Mouse (Mus musculus): ENCODE measurements around the gene Lrrc15.

Gene Lrrc15

DNA sequence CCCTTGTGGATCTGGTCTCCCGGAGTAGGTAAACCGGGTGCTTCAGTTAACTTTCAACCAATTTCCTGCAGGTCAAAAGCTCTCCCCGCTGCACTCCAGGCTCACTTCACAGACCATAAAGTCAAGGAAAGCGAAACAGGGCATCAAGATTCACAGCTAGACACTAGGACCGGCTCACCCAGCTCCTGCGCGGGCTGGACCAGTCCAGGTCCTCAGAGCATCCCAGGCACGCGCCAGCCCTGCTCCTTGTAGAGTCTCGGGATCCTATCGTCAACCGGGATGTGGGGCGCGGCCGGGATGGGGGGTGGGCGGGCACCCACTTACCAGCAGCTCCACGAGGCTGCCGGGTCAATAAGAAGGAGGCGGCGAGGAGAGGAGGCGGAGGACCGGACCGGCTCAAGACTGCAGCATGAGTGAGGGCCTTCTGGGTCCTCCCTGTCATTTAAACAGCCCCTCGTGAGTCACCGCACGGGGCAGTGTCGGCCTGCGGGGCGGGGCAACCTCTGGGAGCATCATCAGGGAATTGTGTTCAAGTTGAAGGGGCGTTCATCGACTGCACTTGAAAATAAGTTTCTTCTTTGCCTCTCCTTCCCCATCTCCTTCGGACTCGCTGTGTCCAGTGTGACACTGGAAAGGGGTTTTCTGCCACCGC, at the start of gene Lrrc15:
Gene Lrrc15, minus strand, starts transcription at position 413 of the 652 bp plus-strand sequence.
- peak in 1 of 2 experiments; percentile 32 for DNase-seq

DNA sequence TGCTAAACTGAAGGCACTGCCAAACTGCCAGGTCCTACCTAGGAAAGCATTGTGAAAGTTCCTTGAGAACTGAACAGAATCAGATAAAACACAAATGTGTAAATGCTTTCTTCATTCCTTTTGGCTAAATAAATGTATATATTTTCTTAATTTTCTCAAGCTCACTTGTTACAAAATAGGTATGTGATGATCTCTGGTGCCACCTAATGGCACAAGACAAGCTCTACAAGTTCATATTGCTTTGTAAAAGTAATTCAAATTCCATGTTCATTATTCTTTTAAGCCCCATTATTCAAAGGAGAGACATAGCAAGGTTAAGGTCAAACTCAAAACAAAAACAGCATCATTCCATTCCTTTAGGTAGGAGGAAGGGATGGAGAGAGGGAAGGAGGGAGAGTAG, 31.2 kb upstream of the Lrrc15 start:
- peak in 1 of 2 experiments; percentile 41 for DNase-seq

DNA sequence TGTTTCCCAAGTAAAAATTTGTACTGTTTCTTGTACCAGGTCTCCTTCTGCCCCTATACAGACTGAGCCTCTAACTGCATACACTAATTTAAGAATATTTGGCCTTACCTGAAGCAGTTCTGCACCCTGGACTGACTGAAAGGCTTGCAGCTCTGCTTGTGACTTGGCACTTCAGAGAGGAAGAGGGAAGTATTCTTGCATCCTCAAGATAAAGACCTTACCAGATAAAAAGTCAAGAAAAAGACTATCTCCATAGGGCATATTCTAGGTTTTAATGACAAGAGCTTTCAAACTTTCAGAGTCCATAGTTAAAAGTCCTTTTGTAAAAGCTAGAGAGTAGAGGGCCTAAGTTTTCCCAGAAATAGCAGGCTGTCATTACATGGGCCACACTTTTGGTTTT, 27.6 kb upstream of the Lrrc15 start, which contains the start of gene Gp5:
Gene Gp5, minus strand, starts transcription at position 133 of the 400 bp plus-strand sequence.
- DNase-seq: no peak

DNA sequence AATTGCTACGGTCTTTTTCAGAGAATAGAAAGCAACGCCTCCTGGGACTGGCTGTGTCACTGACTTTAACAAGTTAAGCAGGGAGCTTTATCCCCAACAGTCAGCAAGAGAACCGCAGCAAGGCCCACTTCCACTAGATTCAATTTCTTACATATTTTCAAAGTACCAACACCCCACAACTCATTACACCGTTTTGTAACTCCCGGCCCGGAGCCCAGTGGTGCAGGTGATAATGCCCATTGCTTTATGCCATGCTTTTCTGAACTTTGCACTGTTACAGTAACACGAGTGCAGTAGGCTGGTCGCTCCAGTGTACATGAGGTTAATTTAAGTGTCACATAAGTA, 27.1 kb upstream of the Lrrc15 start:
- no peak for DNase-seq

DNA sequence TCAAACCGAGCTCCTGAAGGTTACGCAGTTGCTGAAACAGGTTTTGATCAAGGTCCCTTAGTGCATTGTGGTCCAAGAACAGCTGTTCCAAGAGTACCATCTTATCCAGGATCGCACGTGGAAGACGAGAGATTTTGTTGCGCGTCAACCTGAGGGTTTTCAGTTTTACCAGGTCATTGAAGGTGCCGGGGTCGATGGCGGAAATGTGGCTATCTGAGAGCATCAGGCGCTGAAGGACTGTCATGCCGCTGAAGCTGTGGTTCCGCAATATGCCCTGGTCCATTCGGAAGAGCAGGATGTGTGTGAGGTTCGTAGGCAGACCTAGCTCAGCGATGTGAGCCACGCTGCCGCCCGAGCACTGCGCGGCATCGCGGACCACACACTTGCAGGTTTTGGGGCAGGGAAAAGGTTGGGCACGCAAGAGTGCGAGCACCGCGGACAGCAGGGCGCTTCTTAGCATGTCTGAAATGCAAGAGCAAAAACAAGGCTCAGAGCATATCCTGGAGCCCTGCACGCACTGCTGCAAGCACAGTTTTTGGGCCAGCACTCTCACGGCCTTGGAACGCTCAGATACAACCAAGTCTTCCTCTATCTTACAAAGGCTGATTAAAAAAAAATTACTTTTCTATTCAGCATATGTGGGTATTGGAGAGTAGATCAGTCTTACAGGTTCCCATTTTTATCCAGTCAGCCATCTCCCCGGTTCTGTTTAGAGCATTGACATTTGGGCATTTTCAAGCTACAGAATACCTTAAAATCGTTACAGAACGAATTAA, 26.5 kb upstream of the Lrrc15 start:
- peak; percentile 34 to 40 for DNase-seq

DNA sequence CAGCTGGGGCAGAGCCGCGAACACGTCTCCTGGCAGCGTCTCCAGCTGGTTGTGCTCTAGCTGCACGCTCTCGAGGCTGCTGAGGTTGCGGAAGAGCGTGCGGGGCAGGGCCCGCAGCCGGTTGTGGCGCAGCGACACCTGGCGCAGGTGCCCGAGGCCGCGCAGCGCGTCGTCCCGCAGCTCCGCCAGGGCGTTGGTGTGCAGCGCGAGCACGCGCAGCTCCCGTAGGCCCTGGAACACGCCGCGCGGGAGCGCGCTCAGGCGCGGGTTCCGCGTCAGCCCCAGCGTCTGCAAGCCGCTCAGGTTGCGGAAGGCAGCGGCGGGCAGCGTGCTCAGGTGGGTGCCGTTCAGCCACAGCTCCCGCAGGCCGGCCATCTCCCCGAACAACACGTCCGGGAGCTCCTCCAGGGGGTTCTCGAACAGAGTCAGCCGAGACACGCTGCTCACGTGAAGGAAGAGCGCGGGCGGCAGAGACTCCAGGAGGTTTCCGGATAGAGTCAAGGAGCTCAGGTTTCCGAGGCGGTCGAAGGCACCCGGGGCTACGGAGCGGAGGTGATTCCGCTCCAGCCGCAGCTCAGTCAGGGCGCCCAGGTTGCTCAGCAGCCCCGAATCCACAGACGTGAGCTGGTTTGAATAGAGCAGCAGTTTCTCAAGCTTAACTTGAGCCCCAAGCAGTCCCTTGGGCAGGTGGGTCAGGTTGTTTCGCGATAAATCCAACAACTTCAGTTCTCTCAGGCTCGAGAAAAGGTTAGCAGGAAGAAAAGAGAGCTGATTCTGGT, 25.7 kb upstream of the Lrrc15 start:
- peak; percentile 75 to 76 for DNase-seq

DNA sequence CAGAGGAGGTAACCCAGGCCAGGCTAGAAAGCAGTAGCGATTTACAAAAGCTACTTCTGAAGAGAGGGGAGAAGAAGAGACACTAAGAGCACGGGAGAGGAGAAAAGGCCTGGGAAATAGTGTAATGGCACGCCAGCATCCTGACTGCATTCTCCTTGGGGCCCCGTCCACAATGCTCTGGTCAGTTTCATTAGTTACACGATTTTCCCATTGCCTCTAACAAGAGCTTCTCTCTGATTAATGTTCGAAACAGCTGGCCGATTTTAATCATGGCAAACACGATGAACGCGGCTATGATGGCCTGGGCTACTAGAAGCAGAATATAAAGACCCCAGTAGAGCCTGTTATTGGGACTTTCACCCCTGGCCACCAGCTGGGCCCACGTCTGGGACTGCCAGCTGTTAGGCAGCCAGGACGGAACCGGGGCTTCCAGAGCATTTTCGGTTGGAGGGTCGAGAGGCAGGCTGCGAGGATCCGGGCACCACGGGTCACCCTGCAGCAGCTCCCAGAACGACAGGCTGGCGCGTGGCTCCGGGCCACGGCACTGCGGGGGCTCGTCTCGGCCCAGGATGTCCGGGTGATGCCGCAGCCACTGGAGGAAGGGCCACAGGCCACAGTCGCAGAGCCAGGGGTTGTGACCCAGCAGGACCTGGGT, 25.0 kb upstream of the Lrrc15 start:
- DNase-seq: peak in 1 of 2 experiments; percentile 60

DNA sequence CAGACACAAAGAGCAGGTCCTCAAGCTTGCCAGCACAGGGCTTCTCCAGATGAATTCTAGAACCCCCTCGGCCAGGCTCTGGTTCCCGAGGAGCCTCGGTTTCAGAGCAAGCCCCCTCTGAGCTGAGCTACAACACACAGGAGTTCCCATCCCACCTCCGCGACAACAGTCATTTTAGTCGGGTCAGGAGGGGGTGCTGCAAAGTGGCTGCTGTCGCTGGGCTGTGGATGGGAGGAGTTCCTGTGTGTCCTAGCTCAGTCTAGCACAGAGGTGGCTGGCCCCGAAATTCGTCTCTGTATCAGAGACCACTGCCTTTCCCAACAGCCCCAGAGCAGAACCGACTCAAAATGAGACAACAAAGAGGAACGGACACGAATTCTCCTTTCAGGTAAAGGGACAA, 24.2 kb upstream of the Lrrc15 start:
- DNase-seq: no peak

DNA sequence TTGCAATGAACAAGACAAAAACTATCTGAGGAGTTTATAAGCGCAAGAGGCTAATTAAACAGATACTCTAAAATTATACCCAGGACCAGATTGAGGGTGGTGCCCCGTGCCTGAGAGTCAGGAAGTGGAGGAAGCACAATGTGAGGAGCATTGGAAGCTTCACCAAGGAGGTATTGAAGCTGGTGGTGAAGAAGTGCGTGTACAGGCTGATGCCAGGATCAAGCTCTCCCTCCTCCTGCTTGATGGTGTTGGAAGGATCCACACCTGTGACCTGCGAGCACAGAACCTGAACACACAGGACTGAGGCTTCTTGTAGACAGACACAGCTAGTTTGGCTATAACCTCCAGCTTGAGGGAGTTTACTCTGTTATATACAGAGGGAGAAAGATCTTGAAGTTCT, 23.0 kb upstream of the Lrrc15 start:
- DNase-seq: no peak

DNA sequence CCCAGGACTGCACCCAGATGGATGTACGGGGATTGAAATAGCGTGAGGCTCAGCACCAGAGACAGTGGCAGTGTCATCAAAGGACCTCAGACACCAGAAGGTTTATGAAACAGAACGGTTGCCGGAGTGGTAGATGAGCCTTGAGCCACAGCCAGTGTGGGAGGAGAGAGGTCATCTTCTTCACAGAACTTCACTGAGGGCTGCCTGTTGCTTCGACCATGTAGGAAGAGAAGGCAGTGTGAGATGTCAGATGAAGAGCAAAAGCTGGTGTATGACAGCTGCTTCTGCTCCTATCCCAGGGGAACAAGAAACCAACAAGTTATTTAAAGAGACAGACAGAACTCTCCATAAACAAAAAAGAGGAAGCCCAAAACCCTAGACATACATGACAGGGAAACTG, 21.2 kb upstream of the Lrrc15 start:
- DNase-seq: no peak

DNA sequence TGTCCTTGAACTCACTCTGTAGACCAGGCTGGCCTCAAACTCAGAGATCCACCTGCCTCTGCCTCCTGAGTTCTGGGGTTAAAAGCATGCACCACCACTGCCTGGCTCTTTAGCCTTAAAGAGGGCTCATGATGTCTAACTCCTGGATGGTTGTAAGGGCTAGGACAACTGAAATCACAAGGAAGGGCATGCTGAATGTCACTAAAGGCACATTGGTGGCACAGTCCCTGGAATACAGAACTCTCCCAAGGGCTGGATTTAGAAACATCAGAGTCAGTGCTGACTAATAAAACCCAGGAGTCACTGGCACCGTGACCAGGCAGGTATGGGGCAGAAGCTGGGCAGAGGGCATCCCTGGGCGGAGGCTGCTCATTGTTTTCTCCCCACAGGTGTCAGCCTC, 20.4 kb upstream of the Lrrc15 start:
- no peak for DNase-seq

DNA sequence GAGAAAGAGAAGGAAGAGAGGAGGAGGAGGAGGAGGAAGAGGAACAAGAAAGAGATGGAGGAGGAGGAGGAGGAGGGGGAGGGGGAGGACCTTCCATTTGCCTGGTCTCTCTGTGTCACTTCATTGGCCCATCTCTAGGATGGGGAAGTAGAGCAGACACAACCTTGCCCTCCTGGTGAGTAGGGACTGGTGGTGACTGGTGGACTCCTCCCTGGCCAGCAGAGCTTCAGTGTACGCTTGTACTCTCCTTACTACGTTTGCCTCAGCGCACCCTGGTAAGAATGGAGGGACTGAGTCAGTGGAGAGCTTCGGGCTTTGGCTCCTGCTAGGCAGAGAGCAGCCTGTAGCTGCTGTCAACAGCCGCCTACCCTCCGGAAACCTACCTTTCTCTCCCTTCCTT, 19.6 kb upstream of the Lrrc15 start:
- no peak for DNase-seq

DNA sequence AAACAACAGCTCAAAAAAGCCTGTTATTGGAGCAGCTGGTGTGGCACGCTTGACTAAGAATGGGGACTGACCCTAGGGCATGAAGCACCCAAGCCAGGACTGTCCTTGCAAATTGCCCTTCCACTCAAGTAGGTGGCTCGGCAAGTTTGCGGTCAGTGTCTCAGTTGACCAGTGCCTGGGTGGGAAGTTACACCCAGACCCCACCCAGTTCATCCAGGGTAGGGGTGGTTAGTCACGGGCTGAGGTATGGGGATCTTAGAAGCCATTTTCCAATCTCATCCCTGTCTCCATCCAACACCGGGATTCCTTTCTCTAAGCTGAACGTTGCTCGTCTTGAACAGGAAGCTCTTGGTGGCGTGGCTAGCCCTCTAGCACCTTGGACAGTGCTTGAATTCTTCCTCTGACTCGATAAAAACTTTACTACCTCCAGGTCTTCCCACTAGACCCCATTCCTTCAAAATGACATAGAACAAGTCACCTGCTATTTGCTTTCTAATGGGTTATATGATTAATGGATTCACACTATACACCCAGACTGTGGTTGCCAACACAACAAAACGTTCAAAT, 16.7 kb upstream of the Lrrc15 start:
- DNase-seq: no peak

DNA sequence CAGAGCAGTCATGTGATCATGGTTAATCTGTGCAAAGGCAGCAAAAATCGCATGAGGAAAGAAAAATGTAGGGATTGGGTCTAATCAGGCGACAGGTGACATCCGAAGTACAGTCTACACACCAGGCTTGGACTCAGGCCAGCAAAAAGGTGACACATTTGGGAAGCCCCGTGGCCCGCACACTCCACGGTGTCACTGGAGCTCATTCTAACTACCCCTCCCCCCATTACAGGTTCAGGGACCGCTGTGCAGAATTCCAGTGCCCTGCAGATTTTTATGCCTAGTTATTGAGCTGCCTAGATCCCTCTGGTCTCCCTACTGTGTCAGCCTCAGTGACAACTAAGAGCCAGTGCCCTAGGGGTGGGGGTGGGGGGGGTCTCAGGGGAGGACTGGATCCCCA, 14.4 kb upstream of the Lrrc15 start:
- DNase-seq: no peak

DNA sequence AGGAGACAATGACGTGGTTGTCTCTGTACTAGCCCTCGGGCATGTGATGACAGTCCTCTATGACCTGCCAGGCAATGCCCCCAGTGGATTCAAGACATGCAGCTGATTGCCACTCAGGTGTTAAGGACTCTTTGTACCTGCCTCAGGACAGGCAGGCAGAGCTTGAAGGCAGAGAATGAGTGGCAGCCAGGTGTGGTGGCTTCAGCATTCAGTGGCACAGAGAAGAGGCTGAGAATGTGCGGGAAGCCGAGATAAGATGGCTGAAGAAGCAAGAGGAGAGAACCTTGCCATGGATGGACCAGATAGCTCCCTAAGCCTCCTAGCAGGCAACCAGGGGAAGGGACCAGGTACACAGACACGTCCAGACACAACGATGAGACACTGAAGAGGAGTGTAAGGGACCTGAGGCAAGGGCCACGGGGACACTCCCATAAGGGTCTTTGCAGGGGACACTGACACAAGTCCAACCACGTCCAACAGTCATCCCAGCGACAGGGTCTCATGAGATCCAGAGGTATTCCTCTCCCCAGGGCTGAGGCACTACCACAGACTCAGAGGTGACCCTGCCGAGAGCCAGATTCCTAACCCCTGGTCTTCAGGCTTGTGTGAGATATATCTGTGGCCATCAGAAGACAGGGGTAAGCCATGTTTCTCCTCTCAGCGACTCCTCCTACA, 13.7 kb upstream of the Lrrc15 start:
- DNase-seq: no peak

DNA sequence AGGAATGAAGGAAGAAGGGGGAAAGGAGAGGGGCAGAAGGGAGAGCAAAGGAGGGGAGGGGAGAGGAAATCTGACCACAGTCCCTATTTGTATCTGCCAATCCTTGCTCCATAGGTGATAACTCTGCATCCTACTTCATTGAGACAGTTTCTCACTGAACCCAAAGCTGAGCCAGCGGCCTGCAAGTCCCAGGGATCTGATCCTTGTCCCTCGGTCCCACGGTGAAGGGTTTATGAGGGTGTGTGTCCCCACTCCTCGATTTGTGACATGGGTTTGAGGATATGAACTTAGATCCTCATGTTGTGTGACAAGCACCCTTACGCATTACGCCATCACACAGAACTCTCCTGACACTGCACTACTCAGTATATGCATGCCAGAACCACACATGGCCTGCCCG, 12.1 kb upstream of the Lrrc15 start:
- DNase-seq: no peak

DNA sequence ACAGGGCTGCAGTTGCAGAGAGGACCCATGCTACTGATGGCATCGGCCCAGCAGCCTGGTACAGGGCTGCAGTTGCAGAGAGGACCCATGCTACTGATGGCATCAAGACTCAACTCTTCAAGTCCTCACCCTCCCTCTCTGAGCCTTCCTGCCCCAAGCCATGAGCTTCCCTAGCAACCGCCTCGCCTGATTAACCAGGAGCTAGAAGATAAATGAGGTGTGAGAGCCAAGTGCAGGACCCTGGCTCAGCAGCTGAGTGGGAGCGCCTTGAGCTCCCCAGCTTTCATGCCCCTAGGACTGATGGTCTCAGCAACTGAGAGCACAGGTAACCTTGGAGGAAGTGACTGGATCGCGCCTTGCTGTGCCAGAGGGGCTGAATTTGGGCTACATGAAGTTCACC, 7.4 kb upstream of the Lrrc15 start:
- DNase-seq: peak; percentile 66 to 79

DNA sequence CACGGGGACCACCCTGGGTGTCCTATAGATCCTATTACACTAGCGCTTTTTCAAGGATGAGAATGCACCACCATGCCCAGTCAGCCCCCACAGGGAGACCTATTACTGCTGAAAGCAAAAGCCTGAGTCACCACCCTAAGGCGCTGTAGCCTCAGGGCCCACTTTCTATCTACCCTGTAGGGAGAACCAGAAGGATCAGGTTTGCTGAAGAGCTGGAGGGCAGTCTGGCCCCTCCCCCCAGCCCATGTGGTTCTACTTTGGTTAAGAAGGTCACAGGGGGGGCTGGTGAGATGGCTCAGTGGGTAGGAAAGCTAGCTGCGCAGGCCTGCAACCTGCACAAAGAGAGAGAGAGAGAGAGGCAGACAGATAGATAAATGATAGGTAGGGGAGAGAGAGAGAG, 2.6 kb upstream of the Lrrc15 start:
- no peak for DNase-seq

DNA sequence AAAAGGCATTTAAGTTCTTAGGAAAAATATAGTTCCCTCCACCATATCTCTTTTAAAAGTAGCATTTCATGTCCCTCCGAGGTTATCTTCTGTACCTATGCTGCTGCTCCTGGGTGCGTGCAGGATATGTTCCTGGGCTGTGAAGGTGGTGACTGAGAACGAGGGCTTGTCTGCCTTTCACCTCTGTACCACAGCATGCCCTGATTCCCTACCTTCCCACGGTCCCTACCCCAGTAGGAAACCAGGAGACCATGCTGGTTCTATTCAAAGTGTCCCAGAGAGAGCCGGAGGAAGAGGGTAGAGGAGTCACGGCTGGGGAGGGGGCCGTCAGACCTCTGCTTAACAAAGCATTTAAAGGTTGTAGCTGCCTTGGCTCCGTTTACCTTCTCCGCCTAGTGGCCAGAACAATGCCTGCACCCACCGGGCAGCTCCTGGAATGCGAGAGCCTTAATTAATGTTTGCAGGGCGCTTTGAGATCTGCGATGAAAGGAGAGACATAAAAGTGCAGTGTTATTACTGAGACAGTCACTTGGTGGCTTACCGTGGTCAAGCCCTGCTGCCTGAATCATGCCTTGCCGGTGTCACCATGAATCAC, 784 bp upstream of the Lrrc15 start:
- peak; percentile 73 to 77 for DNase-seq

DNA sequence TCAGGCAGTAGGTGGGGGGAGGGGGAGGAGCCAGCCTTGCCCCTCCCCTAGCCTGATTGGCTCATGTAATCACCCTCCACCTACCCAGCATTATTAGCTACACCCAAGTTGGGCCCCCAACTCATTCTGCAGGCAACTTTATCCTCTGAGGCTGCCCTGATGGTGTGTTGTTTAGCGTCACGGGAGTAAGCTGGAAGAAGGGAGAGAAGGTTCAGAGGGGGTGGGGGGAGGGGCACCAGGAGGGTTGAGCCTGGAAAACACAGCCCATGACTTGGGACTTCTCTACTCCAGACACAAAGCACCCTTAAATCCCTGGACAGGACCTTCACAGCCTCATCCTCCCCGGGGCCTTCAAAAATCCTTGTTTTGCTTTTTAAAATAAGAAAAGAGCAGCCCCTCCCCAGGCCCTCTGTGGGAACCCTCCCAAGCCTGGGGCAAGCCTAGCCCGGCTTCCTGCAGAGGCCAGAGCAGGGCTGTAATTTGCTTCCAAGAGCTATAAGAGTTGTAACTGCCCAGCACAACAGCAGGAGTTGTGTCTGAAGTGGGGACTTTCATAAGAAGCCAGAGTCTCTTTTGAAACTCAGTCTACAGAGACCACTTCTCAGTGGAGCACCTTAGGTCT, 2.3 kb downstream of the Lrrc15 start:
- DNase-seq: no peak

DNA sequence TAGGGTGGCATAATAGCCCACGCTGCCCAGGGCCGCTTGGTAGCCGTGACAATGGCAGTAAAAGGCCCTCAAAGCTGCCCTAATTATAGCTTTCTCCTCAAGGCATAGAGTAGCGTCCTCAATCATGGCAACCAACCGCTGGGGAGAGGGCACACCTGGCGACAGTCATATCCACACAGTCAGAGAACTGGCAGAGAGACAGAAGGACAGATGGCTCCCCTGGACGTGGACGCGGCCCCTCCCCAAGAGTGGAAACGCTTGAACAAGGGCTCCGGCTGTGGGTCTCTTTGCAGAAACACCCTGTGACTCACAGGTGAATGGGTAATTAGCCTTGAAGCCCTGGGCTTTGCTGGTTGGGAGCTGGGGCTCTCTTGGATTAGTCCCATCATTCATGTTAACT, 4.7 kb downstream of the Lrrc15 start:
- DNase-seq: peak; percentile 66 to 75

All from cerebellum, postnatal 10 days (tissue).